Mouse (Mus musculus) right cerebral cortex, postnatal 14 days (tissue): Measurements from ENCODE around the gene Magea3.
"Not testable (repeated sequence)": the region's sequence is repeated elsewhere in the genome, so short reads cannot be mapped to it uniquely, and the experiment has no call there.

ENCODE experiments used
- DNase-seq: peaks from one replicate; pipeline ENCODE4 v3.0.0; 2022

The Magea3 gene

GRCm38 (mm10) chrX:154949405-154949804, at the start of gene Magea3:
TSS of gene Magea3 (minus strand) at chrX:154949505.
- not testable (repeated sequence) for DNase-seq

GRCm38 (mm10) chrX:154995750-154996149, 46.4 kb upstream of the Magea3 start, which contains the start of gene Magea8:
TSS of gene Magea8 (minus strand) at chrX:154995850.
- not testable (repeated sequence) for DNase-seq

- DNase-seq: not testable (repeated sequence)
Observed at GRCm38 (mm10) chrX:154935887-154936286, 13.4 kb downstream of the Magea3 start, which contains the start of gene Magea6. TSS of gene Magea6 (minus strand) at chrX:154935987.
